Mouse (Mus musculus): ENCODE data around the gene Lect2.

GRCm38 (mm10) chr13:56509796-56510195, 38.5 kb downstream of the Lect2 start:
- TF ChIP-seq CTCF (IDR thresholded peaks at IDR 0.05; ENCODE audit: borderline replicate concordance, insufficient read depth, low read length) (no peak), POLR2A (IDR thresholded peaks at IDR 0.05; ENCODE audit: low read depth, low read length) (no peak)
